Mouse (Mus musculus): ENCODE results near the gene Opn4. TPM values are rescaled to one million over a fixed set of nuclear protein-coding genes. Genes with fewer than 3 reads are reported as not detected.

The Opn4 gene
- total RNA-seq, 2 experiments from 2014 or later, result not detected

Other genes starting within 250 kb of the Opn4 start
- not detected in 2 replicates for gene Fam25c, start 244.7 kb downstream of the Opn4 start, total RNA-seq (2015; ENCODE audit: low replicate concordance)
- gene Fam25c, start 244.7 kb downstream of the Opn4 start, total RNA-seq (2017; ENCODE audit: low replicate concordance), result not detected in 2 replicates
- gene Sncg, start 225.4 kb downstream of the Opn4 start, total RNA-seq (2015; ENCODE audit: low replicate concordance), result not detected in 2 replicates
- not detected in 2 replicates for gene Sncg, start 225.4 kb downstream of the Opn4 start, total RNA-seq (2017; ENCODE audit: low replicate concordance)
- not detected in 2 replicates for gene Mmrn2, start 224.7 kb downstream of the Opn4 start, total RNA-seq (2015; ENCODE audit: low replicate concordance)
- not detected in 2 replicates for gene Mmrn2, start 224.7 kb downstream of the Opn4 start, total RNA-seq (2017; ENCODE audit: low replicate concordance)
- gene Bmpr1a, start 96.8 kb downstream of the Opn4 start, total RNA-seq (2015; ENCODE audit: low replicate concordance), result 0.21 and 1.2 TPM in 2 replicates
- gene Bmpr1a, start 96.8 kb downstream of the Opn4 start, total RNA-seq (2017; ENCODE audit: low replicate concordance), result 0.42 and 0.77 TPM in 2 replicates
- not detected in 2 replicates for gene 9230112D13Rik, start 77.3 kb downstream of the Opn4 start, total RNA-seq (2015; ENCODE audit: low replicate concordance)
- not detected in 2 replicates for gene 9230112D13Rik, start 77.3 kb downstream of the Opn4 start, total RNA-seq (2017; ENCODE audit: low replicate concordance)
- not detected in 2 replicates for gene Ldb3, start 11.5 kb downstream of the Opn4 start, total RNA-seq (2015; ENCODE audit: low replicate concordance)
- gene Ldb3, start 11.5 kb downstream of the Opn4 start, total RNA-seq (2017; ENCODE audit: low replicate concordance), result not detected in 2 replicates
- gene Wapl, start 73.8 kb upstream of the Opn4 start, total RNA-seq (2015; ENCODE audit: low replicate concordance), result 144 and 152 TPM in 2 replicates
- gene Wapl, start 73.8 kb upstream of the Opn4 start, total RNA-seq (2017; ENCODE audit: low replicate concordance), result 291 and 438 TPM in 2 replicates
- gene Grid1, start 220.0 kb upstream of the Opn4 start, total RNA-seq (2015; ENCODE audit: low replicate concordance), result not detected in 2 replicates
- 0.34 TPM in 1 of 2 replicates, not detected in the other for gene Grid1, start 220.0 kb upstream of the Opn4 start, total RNA-seq (2017; ENCODE audit: low replicate concordance)

Measured in erythroblast, adult 5-6 weeks (primary cell).